Mouse (Mus musculus): Measurements from ENCODE around the gene Uba3. TPM values are rescaled to one million over a fixed set of nuclear protein-coding genes. Genes with fewer than 3 reads are reported as not detected.

Gene Uba3
- polyA plus RNA-seq, 1 experiment from 2014 or later = 83.5 TPM

- Histone ChIP-seq H3K9ac (no peak overlapping the region), H3K9me3 (ENCODE audit: low read depth, low read length) (no peaks in the 10 kb centered on the region), H3K4me2 (no peak overlapping the region; the same call in 1 of the 2 replicates), H3K27ac (ENCODE audit: low read depth) (no peak overlapping the region), H3K27me3 (ENCODE audit: insufficient read depth, low read length) (no peaks in the 10 kb centered on the region), H3K4me3 (ENCODE audit: low read depth, low read length) (no peak overlapping the region), H3K4me1 (ENCODE audit: insufficient read depth) (peaks cover 10% of the 10 kb centered on the region), H3K36me3 (ENCODE audit: insufficient read depth) (peaks cover 3% of the 10 kb centered on the region; the same call in 1 of the 2 replicates)
- DNase-seq (no peak), ATAC-seq (ENCODE audit: insufficient read depth) (no peak)
- WGBS = 67% methylated on average over 2 of the region's 2 CpGs
- no peak for TF ChIP-seq CTCF (IDR thresholded peaks at IDR 0.05; ENCODE audit: low read depth)
Observed at GRCm38 (mm10) chr6:97149721-97150120, 55.7 kb downstream of the Uba3 start.

DNA sequence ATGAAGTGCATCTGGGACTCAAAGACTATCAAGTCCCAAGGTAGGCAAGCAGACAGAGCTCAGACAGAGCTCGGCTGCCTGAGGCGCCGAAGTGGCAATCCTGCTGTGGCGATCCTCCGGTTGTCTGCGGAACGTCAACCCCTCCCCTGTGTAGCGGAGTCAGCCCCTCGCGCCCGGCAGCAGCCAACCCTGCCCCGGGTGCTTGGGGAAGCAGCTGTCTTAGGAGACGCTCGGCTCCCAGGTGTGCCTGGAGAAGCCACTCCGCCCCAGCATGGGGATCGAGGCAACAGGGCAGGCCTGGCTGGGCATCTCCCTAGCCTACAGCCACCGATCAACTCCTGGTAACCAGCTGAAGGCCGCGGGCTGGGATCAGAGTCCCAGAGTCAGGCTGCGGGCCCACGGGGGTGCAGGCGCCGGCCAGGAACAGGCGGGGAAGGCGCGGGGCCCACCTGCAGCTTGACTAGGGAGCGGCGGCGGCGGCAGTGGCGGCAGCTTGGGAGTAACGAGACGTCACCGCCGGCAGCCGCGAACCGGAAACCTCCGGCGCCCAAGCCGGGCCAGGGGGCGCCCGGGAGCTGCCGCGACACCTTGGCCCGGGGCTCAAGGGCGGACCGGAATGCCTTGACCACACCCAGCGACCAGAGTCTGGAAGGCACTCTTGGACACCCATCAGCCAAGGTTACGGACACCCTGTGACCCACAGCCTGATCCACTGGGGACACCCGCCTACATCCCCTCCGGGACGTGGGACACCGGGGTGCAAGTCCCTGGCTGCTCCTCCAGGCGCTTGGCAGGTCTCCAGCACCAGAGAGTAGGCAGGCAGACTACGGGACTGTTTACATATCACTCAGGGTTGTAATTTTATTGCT, 56.8 kb downstream of the Uba3 start, which contains the start of gene Eogt:
Gene Eogt, minus strand, starts transcription at position 800 of the 869 bp plus-strand sequence.
- TF ChIP-seq CTCF (IDR thresholded peaks at IDR 0.05; ENCODE audit: low read depth) = peak; percentile 34; the same call in 1 of the 2 replicates
- whole genome bisulfite sequencing = under 1% methylated on average over 54 of the region's 56 CpGs
- peaks cover 10% of the 10 kb centered on the region for H3K4me1 ChIP-seq (ENCODE audit: insufficient read depth)

DNA sequence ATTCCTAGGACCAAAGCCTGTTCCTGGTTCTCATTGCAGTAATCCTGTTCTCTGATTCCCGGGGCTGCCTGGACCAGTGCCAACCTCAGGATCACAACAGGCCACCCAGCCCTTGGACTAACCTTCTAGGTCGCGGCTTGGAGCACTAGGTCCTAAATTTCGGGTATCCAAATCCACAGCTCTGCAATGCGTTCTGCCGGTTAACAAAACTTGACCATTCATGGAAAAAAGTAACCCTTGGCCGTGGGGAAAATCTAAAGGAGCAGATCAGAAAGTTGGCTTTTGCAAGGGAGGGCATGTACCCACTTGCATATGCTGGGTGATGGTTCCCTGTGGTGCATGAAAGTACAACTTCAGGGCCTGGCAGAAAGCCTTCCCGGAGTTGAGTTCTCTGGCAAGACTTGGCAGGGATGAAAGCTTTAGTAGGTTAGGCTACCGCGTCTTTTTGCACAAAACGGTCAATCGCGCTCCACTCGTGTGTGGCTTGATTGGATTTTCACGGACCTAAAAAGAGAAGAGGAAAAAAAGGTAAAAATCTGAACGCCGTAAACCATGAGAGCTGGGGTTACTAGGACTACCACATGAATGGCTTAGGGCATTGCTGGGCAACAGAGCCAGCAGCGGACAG, 57.6 kb downstream of the Uba3 start:
- 15% methylated on average over 18 of the region's 18 CpGs for WGBS
- no peaks in the 10 kb centered on the region for H3K9me3 ChIP-seq (ENCODE audit: low read depth, low read length)
- no peak for TF ChIP-seq CTCF (IDR thresholded peaks at IDR 0.05; ENCODE audit: low read depth)
- peaks cover 10% of the 10 kb centered on the region for H3K4me1 ChIP-seq (ENCODE audit: insufficient read depth)
- peak overlapping the region; percentile 85 for H3K9ac ChIP-seq
- H3K27ac ChIP-seq (ENCODE audit: low read depth) = peak overlapping the region; percentile 83
- H3K4me2 ChIP-seq = peak overlapping the region; percentile 99
- peak overlapping the region; percentile 67 for H3K4me3 ChIP-seq (ENCODE audit: low read depth, low read length)
- DNase-seq (peak; percentile 73), ATAC-seq (ENCODE audit: insufficient read depth) (no peak; the same call in 1 of the 2 replicates)
- no peaks in the 10 kb centered on the region for H3K27me3 ChIP-seq (ENCODE audit: insufficient read depth, low read length)
- no peaks in the 10 kb centered on the region for H3K36me3 ChIP-seq (ENCODE audit: insufficient read depth)

More for the DNA sequence above, 56.8 kb downstream of the Uba3 start, which contains the start of gene Eogt:
- peak; percentile 88 for DNase-seq
- H3K27me3 ChIP-seq (ENCODE audit: insufficient read depth, low read length) = no peaks in the 10 kb centered on the region
- peak within 1 kb of the TSS; percentile 83 for H3K27ac ChIP-seq (ENCODE audit: low read depth)
- H3K9ac ChIP-seq = peak within 1 kb of the TSS; percentile 85
- H3K4me3 ChIP-seq (ENCODE audit: low read depth, low read length) = peak within 1 kb of the TSS; percentile 67
- H3K9me3 ChIP-seq (ENCODE audit: low read depth, low read length) = no peaks in the 10 kb centered on the region
- H3K36me3 ChIP-seq (ENCODE audit: insufficient read depth) = peaks cover under 1% of the 10 kb centered on the region; the same call in 1 of the 2 replicates
- H3K4me2 ChIP-seq = peak within 1 kb of the TSS; percentile 99
- peak; percentile 84 for ATAC-seq (ENCODE audit: insufficient read depth)

GRCm38 (mm10) chr6:97145156-97145555, 60.3 kb downstream of the Uba3 start:
- 84% methylated on average over 7 of the region's 7 CpGs for WGBS
- no peak overlapping the region for H3K9ac ChIP-seq
- ATAC-seq (ENCODE audit: insufficient read depth) (no peak), DNase-seq (peak; percentile 44)
- H3K4me3 ChIP-seq (ENCODE audit: low read depth, low read length) = no peak overlapping the region
- H3K9me3 ChIP-seq (ENCODE audit: low read depth, low read length) = no peaks in the 10 kb centered on the region
- H3K27me3 ChIP-seq (ENCODE audit: insufficient read depth, low read length) = no peaks in the 10 kb centered on the region
- H3K4me2 ChIP-seq = peak overlapping the region; percentile 99
- peak overlapping the region; percentile 42; the same call in 1 of the 2 replicates for H3K27ac ChIP-seq (ENCODE audit: low read depth)
- peaks cover 10% of the 10 kb centered on the region for H3K4me1 ChIP-seq (ENCODE audit: insufficient read depth)
- peaks cover 15% of the 10 kb centered on the region; the same call in 1 of the 2 replicates for H3K36me3 ChIP-seq (ENCODE audit: insufficient read depth)
- TF ChIP-seq CTCF (IDR thresholded peaks at IDR 0.05; ENCODE audit: low read depth) = no peak

DNA sequence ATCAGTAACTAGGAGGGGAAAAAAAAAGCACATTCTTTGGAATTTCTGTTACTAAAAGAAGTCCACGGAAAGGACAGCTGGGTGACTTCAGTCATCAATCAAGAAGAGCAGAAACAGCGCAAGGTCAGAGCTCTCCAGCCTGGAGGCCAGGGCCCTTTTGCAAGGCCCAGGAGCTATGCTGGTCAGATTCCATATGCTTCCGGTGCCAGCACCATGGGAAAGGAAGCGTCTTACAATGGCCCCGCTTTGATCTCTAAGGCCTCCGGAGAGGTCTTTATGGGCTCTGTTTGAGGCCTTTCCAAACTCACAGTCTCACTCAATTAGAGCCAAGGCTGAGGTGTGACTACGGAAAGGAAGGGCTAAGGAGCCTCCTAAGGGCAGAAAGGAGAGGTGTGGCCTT, 61.1 kb downstream of the Uba3 start:
- Histone ChIP-seq H3K9me3 (ENCODE audit: low read depth, low read length) (no peaks in the 10 kb centered on the region), H3K27ac (ENCODE audit: low read depth) (no peak overlapping the region), H3K4me2 (no peak overlapping the region), H3K4me1 (ENCODE audit: insufficient read depth) (peaks cover 8% of the 10 kb centered on the region), H3K27me3 (ENCODE audit: insufficient read depth, low read length) (no peaks in the 10 kb centered on the region), H3K4me3 (ENCODE audit: low read depth, low read length) (no peak overlapping the region), H3K9ac (no peak overlapping the region), H3K36me3 (ENCODE audit: insufficient read depth) (peaks cover 21% of the 10 kb centered on the region; the same call in 1 of the 2 replicates)
- ATAC-seq (ENCODE audit: insufficient read depth) = peak; percentile 27
- no peak for TF ChIP-seq CTCF (IDR thresholded peaks at IDR 0.05; ENCODE audit: low read depth)
- WGBS = 19% methylated on average over 7 of the region's 7 CpGs
- peak; percentile 78 for DNase-seq

DNA sequence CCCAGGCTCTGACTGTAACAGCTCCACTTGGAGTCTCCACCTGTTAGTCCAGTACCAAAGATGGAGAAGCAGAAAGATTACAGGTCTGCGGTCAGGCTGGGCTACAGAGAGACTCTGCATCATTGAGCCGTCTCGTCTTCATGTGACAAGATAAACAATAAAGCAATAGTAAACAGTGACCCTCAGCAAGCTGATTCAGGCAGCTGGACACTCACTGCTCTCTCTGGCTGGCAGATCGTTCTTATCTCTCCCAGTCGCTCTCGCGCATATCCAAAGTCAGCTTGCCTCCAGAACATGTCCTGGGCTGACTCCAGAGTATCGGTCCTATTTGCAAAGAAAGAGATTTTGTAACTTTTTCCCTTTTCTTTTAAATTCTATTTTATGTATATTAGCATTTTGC, 62.8 kb downstream of the Uba3 start:
- H3K36me3 ChIP-seq (ENCODE audit: insufficient read depth) = peaks cover 21% of the 10 kb centered on the region; the same call in 1 of the 2 replicates

More for the DNA sequence above, 62.8 kb downstream of the Uba3 start:
- no peak for TF ChIP-seq CTCF (IDR thresholded peaks at IDR 0.05; ENCODE audit: low read depth)
- Histone ChIP-seq H3K4me2 (no peak overlapping the region), H3K27ac (ENCODE audit: low read depth) (peak overlapping the region; percentile 24; the same call in 1 of the 2 replicates), H3K9me3 (ENCODE audit: low read depth, low read length) (no peaks in the 10 kb centered on the region), H3K4me1 (ENCODE audit: insufficient read depth) (peaks cover 1% of the 10 kb centered on the region; the same call in 1 of the 2 replicates), H3K27me3 (ENCODE audit: insufficient read depth, low read length) (no peaks in the 10 kb centered on the region), H3K9ac (no peak overlapping the region), H3K4me3 (ENCODE audit: low read depth, low read length) (no peak overlapping the region)
- WGBS = 33% methylated on average over 8 of the region's 8 CpGs
- ATAC-seq (ENCODE audit: insufficient read depth) (no peak), DNase-seq (no peak)
